Mouse (Mus musculus) lung, postnatal 0 days (tissue): ENCODE results near the gene Olfr1002.
"Not testable (repeated sequence)": the region's sequence is repeated elsewhere in the genome, so short reads cannot be mapped to it uniquely, and the experiment has no call there.

ENCODE experiments used
- CTCF ChIP-seq: IDR thresholded peaks from 2 replicates; pipeline ENCODE4 v1.5.1; 2016; ENCODE audit warnings: antibody characterized with exemption, mild to moderate bottlenecking
- EP300 ChIP-seq: IDR thresholded peaks from 2 replicates; pipeline ENCODE4 v1.6.1; 2016; ENCODE audit warnings: antibody characterized with exemption, mild to moderate bottlenecking, control low read depth

GRCm38 (mm10) chr2:85664355-85664754 lies 13.9 kb upstream of the Olfr1002 start, which contains the start of gene Olfr154:
- TF ChIP-seq CTCF, EP300: not testable (repeated sequence)
